Mouse (Mus musculus): ENCODE data around the gene Gas2l1.
A peak's percentile ranks its signal among the peaks of the same experiment; 100 is the strongest.

Gene Gas2l1

GRCm38 (mm10) chr11:5063561-5064281 is 1.4 kb downstream of the Gas2l1 start:
- no peak for DNase-seq

- DNase-seq = no peak
Observed at GRCm38 (mm10) chr11:5062860-5063505, 2.1 kb downstream of the Gas2l1 start.

- DNase-seq = peak; percentile 59
Observed at GRCm38 (mm10) chr11:5062326-5062725, 2.8 kb downstream of the Gas2l1 start.

GRCm38 (mm10) chr11:5061413-5062139 is 3.6 kb downstream of the Gas2l1 start:
- DNase-seq = peak; percentile 94

- DNase-seq = no peak
Observed at GRCm38 (mm10) chr11:5060756-5061412, 4.2 kb downstream of the Gas2l1 start.

GRCm38 (mm10) chr11:5059704-5060156 is 5.4 kb downstream of the Gas2l1 start:
- DNase-seq = peak; percentile 61

GRCm38 (mm10) chr11:5059230-5059629 is 5.9 kb downstream of the Gas2l1 start:
- no peak for DNase-seq

GRCm38 (mm10) chr11:5058783-5059182 is 6.3 kb downstream of the Gas2l1 start:
- DNase-seq = no peak

- DNase-seq = peak; percentile 45
Observed at GRCm38 (mm10) chr11:5057856-5058641, 7.1 kb downstream of the Gas2l1 start, which contains the start of gene Rasl10a. Gene Rasl10a, plus strand, starts transcription at chr11:5058128.

- no peak for DNase-seq
Observed at GRCm38 (mm10) chr11:5057541-5057855, 7.6 kb downstream of the Gas2l1 start.

- no peak for DNase-seq
Observed at GRCm38 (mm10) chr11:5057064-5057463, 8.1 kb downstream of the Gas2l1 start.

GRCm38 (mm10) chr11:5055945-5056938 is 8.9 kb downstream of the Gas2l1 start:
- no peak for DNase-seq

GRCm38 (mm10) chr11:5054874-5055273 is 10.3 kb downstream of the Gas2l1 start:
- no peak for DNase-seq

- DNase-seq = no peak
Observed at GRCm38 (mm10) chr11:5054151-5054550, 11.0 kb downstream of the Gas2l1 start.

GRCm38 (mm10) chr11:5052200-5052854 is 12.8 kb downstream of the Gas2l1 start:
- DNase-seq = peak; percentile 85

- DNase-seq = no peak
Observed at GRCm38 (mm10) chr11:5051629-5052028, 13.5 kb downstream of the Gas2l1 start.

- DNase-seq = no peak
Observed at GRCm38 (mm10) chr11:5046321-5046926, 18.7 kb downstream of the Gas2l1 start.

GRCm38 (mm10) chr11:5042645-5043381 is 22.3 kb downstream of the Gas2l1 start:
- DNase-seq = no peak

GRCm38 (mm10) chr11:5041144-5041780 is 23.9 kb downstream of the Gas2l1 start:
- DNase-seq = peak; percentile 86
